Mouse (Mus musculus): Measurements from ENCODE around the gene Boll. TPM values are rescaled to one million over a fixed set of nuclear protein-coding genes. Genes with fewer than 3 reads are reported as not detected.
A peak's percentile ranks its signal among the peaks of the same experiment; 100 is the strongest.
"Not testable (repeated sequence)": the region's sequence is repeated elsewhere in the genome, so short reads cannot be mapped to it uniquely, and the experiment has no call there.

Gene Boll
- not detected for total RNA-seq (2021)
- long read RNA-seq, experiment 1, result 0 reads
- long read RNA-seq, experiment 2, result 0 reads

DNA sequence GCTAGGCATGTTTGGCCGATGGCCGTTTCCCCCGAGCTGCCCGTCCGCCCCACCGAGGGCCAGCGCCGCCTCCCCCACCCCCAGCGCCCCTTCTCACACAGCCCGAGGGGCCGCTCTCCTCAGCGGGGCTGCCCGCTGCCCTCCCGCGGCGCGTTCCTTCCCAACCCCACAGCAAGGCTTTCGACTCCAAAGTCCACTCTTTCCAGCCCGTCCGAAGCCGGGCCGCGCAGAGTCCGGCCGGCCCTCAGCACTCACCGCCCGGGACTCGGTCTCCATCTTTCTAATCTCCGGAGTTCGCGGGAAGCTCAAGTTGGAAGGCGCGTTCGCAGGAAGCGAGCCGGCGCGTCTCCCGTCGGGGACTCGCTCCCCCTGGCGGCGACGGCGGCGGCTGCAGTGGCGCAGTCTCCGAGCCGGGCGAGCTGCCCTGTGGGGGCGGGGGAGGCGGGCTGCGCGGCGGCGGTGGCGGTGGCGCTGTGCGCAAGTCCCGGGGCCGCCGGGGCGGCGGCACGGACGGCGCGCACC lies at the start of gene Boll:
Gene Boll (minus strand): TSS at position 426 of the 522 bp plus-strand sequence.
- peak; percentile 31 to 47 for DNase-seq (ENCODE audit: low spot score in 2 of 2)
- intact Hi-C loops (cut with DNase I), result no loop called here

DNA sequence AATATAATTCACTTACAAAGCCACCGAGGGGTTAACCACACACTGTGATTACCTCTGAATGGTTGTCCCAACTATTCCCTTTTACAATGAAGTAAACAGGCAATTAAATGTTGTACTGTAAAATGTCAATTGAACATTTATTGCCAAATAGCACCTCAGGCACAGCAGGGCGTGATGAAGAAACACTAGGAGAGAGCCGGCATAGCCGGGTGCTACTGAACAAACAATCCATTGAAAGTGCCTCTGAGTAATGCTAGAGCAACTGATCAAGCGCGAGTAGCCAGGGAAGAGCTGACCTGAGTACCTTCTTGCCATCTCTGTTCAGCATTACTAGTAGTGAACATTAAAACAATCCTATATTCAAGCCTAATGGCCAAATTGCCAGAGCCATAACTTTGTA lies 49.3 kb upstream of the Boll start:
- no peak for DNase-seq (ENCODE audit: low spot score in 2 of 2)
- intact Hi-C loops (cut with DNase I), result no loop called here

DNA sequence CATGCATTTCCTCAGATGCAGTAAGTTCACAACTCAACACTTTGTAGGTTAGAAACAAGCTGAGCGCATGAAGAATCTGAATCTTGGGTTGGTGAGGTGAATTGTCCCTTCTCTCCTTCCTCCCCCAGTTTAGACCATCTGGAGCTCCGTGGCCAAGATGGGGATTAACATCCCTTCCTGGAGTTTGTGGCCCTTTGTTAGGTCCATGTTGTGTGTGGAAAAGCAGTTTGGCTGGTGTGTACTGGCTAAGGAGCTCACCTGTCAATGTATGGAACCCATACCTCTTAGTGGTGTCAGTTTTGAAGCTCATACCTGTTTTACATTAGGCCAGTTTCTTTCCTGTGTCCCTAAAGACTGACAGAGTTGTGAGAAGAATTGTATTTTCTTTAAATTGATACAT lies 47.8 kb upstream of the Boll start:
- intact Hi-C loops (cut with DNase I), result no loop called here

DNA sequence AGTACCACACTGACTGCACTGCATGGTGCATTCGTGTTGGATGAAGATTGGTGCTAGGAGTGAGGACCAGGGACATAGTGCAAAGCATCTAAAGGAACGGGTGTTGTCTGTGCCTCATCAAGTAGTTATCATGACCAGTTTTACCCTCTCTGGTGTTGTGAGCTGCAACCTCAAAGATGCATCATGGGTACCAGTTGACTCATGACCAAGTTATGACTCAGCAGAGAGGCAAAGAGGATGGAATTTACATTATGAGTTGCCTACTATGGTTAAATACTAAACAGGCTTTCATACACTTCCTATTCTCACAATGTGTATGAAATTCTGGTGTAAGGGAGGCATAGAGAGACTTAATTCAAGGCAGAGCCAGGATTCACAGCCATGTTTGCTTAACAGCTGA lies 47.4 kb upstream of the Boll start:
- intact Hi-C loops (cut with DNase I), result no loop called here
- no peak for DNase-seq (ENCODE audit: low spot score in 2 of 2)

More for the DNA sequence above, 47.8 kb upstream of the Boll start:
- DNase-seq (ENCODE audit: low spot score in 2 of 2), result no peak

DNA sequence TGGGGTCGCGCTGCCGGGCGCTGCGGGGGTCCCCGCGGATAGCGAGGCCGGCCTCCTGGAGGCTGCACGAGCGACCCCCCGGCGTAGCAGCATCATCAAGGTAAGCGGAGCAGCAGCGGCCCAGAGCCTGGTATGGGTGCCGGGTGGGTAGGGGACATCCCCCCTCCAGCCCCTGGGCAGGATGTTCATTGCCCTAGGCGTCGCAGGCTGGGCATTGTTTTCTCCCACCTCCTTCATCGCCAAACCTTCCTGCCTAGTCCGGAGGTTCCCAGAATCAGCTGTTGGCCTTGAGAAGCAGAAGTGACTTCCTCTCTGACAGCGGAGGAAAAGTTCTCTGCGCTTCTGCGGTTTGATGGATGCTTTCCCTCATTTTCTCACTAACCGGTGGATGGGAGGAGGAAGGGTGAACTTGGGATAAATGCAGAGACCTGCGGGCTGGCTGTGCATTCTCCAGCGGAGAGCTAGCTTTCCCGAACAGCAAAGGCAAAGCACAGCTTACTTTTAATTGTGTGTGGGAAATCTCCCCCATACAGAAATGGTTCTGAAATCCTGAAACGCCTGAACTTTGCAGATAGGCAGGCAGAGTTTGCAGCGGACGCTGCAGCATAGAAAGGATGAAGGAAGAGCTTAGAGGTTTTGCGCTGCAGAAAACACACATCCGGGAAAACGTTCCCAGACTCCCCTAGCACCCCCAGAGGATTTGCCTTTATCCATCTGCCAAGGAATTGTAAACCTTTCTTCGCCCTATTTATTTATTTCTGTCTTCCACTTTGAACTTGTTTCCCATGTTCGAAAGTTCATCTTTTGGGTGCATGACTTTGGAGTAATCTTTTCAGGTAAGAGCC lies 43.5 kb upstream of the Boll start:
- intact Hi-C loops (cut with DNase I), result loop anchor here (5.0 kb wide), 1 partner anchor 116 kb away; no protein-coding TSS in a partner anchor
- DNase-seq (ENCODE audit: low spot score in 2 of 2), result peak in 1 of 2 experiments; percentile 18

DNA sequence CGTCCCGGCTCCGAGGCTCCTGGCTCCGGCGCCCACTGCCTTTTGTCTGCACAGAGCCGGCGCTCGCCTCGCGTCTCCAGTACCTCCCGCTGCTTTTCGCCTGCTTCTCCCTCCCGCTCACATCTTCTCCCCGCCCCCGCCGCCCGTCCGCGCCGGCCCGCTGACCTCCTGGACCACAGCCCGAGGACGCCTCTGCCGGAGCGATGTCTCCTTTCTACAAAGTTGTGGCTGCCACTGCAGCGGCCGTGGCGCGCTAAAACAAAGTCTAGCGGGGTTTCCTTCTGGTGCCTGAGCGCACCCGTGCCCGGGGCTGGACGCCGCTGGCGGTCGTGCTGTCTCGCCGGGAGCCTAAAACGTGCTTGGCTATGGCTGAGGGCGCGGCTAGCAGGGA lies 42.7 kb upstream of the Boll start:
- peak in 1 of 2 experiments; percentile 49 for DNase-seq (ENCODE audit: low spot score in 2 of 2)
- intact Hi-C loops (cut with DNase I), result loop anchor here (5.0 kb wide), 1 partner anchor 116 kb away; no protein-coding TSS in a partner anchor

DNA sequence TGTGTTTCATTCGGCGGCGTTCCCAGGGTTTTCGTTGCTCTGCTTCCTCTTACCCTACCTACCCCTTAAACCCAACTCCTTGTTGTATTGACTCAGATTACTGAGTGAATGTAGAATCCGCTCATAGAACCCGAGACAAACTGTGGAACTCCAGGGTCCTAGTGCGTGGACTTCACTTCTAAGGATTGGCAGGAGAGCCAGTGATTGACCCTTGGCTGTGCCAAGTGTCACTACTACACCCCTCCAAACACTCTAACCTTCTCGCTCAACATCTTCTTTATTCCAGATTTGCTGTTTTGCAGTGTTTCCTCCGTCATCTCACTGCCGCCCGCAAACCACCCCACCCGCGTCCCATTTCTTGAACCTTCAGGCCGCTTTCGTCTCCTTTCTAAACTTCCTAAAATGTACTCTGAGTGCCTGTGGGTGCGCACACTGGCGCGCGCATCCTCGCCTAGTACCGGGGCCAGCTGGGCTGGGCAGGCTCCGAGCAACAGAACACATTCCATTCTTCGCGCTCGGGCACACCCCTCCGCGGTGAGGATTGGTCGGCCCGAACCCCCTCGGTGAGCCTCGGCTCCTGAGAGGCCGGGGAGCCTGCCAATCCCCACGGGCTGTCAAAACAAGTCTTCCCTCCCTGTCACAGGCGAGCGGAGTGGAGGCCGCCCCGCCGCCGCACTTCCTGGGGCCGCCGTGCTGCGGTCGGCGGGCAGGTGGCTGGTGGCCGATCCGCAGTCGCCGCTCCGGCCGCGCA lies 42.2 kb upstream of the Boll start, which contains the start of gene Plcl1:
Gene Plcl1 (plus strand): TSS at position 650 of the 751 bp plus-strand sequence.
- DNase-seq (ENCODE audit: low spot score in 2 of 2), result peak; percentile 98
- intact Hi-C loops (cut with DNase I), result loop anchor here (1.0 to 5.0 kb wide), 3 partner anchors 117 to 469 kb away; no protein-coding TSS in a partner anchor

DNA sequence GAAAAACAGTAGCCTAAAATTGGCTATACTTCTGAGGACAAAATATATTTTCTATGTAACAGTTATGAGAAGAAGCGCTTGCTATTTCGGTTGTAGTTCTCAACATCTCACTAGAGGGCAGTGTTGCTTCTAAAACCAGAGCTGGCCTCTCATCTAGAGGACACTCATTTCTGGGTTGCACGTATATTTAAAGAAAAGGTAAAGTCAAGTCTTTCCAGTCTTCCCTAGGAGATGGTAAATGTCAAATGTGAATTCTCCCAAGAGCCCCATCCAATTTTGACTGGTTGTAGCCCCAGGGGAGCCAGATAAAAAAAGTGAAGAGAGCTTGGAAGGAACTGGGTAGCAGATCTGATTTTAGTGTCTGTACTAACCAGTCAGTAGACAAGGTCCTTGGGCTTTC lies 41.2 kb upstream of the Boll start:
- intact Hi-C loops (cut with DNase I), result loop anchor here (1.0 to 2.0 kb wide), 2 partner anchors 332 to 470 kb away; no protein-coding TSS in a partner anchor
- peak; percentile 84 to 86 for DNase-seq (ENCODE audit: low spot score in 2 of 2)

DNA sequence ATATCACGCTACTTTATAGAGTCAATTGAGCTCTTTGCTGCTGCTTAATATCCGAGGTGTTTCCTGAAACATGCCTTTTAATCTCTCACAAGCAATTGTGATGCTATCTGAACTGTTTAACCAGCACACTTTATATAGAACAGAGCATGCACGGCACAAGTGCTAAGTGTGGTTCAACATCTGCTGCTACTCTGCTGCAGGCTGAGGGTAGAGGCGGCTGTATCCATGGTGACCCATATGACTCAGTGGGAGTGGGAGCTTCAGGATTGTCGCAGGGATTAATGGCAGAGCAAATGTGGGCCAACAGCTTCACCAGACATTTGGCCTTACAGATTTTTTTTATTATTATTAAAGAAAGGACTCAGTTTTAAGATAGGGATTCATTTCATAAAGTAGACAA lies 36.6 kb upstream of the Boll start:
- DNase-seq (ENCODE audit: low spot score in 2 of 2), result peak; percentile 45 to 60
- intact Hi-C loops (cut with DNase I), result no loop called here

DNA sequence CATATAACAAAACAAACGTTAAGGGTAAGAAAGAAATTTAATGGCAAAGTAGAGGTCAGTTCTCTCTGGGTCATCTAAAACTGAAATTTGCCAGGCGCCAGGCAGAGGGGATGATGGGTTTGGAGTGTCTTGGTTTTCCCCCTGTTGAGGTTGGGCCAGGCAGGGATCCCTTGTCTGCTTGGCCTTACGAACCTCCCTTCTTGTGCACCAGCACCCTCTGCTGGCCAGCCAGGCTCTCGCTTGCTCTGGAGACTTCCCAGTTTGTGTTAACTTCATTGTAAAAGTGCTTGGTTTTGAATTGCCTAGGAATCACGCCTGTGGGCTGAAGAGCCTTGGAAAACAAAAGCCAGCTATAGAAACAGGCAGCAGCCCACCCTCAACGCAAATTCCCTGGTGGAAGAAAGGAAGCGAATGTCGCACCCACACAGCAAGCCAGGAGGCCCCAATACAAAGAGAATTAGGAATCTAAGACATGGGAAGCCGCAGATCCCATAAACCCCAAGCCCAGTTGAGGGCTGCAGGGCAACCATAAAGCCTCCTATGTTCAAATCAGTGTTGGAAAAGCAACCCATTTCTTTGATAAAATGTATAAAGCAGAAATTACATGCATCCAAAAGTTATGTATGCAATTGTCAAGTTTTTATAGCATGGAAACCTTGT lies 20.0 kb upstream of the Boll start:
- DNase-seq (ENCODE audit: low spot score in 2 of 2), result peak; percentile 73 to 83
- intact Hi-C loops (cut with DNase I), result loop anchor here (2.0 to 5.0 kb wide), 2 partner anchors 81 to 144 kb away; no protein-coding TSS in a partner anchor

DNA sequence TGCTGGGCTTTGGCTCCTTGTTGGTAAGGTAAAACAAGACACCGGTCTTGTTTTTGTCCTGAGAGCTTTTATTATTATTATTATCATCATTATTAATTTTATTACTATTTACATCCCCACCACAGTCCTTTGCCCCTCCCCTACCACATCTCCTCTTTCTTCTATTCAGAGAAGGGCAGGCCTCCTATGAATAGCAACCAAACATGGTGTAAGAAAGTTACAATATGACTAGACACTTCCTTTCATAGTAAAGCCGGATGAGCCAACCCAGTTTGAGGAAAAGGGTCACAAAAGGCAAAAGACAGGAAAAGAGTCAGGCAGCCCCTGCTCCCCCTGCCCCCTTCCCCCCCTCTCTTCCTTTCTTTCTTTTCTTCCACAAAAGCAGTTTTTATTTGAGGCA lies 17.3 kb upstream of the Boll start:
- intact Hi-C loops (cut with DNase I), result loop anchor here (5.0 kb wide), 1 partner anchor 78 kb away; no protein-coding TSS in a partner anchor
- DNase-seq (ENCODE audit: low spot score in 2 of 2), result no peak

DNA sequence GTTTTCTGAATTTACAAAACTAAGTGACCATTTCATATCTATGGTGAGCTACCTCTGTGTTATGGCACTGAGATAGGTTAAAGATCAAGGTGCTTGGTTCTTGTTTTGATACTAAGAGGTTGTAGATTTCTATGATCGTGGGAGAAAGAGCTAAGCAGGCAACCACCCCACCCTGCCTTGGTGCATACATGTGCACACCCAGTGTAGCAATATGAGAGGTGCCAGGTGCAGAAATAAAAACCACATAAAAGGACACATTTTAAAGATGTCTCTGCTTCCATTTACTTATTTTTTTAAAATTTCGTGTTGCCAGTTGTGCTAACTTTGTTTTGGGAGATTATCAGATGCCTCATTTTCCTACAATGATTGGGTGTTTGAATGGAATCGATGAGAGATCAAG lies 9.4 kb upstream of the Boll start:
- no peak for DNase-seq (ENCODE audit: low spot score in 2 of 2)
- intact Hi-C loops (cut with DNase I), result no loop called here

DNA sequence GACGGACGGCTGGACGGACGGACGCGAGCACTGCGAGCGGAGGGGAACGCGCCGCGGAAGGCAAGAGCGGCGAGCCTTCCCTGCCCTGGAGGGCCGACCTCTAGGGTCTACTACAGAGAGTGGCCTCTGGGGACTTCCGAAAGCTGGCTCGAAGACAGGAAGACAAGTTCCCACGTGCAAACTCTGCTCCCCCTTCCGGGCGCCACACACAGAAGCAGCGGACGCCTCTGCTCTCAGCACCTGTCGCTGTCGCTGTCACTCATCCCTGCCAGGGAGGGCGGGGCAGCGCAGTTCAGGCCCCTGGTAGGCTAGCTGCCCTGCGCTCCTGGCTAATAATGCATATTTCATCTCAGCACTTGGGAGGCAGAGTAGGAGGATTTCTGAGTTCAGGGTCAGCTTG lies 317 bp upstream of the Boll start:
- intact Hi-C loops (cut with DNase I), result no loop called here
- peak in 1 of 2 experiments; percentile 5 for DNase-seq (ENCODE audit: low spot score in 2 of 2)

DNA sequence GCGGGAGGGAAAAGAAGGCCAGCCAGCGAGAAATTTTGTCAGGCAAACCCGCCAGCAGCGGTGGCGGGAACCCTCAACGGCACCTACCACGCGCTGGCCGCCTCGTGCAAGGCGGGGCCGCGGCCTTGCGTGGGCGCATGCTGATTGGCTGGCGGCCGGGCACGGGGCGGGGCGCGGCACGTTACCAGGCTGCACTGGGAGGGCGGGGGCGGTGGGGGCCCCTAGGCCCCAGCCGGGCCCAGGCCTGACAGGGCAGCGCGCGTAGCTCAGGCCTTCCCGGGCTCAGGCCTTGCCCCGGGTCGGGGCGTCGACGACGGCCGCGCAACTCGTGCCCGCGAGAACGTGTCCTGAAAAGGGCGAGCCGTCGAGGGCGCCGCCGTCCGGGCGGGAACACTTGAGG lies 635 bp downstream of the Boll start:
- intact Hi-C loops (cut with DNase I), result no loop called here
- no peak for DNase-seq (ENCODE audit: low spot score in 2 of 2)

DNA sequence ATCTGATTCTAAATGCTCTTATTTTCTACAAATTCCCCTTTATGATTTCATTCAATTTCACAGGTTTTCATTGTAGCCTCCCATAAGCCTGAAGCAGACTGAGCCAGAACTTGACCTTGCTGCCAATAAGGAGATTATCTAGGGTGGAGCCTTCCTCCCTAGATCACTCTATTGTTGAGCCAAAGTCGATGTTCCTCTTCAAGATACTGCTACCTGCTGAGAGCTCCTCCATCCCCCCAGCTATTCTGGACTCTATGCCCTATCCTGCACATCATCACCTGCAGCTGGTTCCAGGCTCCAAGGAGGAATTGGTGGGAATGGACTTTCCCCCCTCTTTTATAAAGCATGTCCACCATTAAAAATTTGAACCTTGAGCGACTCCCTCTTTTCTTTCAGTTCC lies 11.4 kb downstream of the Boll start:
- DNase-seq (ENCODE audit: low spot score in 2 of 2); intact Hi-C loops (cut with DNase I): not testable (repeated sequence)

DNA sequence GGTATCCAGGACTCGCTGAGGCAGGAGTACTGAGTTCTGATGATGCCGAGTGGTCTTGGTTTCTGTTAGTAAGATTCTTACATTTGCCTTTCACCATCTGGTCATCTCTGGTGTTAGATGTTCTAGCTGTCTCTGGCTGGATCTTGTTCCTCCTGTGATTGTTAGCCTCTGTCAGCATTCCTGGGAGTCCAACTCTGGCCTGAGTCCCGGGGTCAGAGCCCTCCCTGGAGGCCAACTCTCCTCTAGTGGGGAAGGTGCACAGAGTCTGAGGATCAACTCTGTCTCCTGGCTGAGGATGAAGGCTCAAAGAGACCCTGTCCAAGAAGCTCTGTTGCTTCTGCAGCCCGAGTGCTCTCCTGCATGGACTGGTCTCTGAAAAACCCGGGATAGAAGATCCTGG lies 37.8 kb downstream of the Boll start:
- intact Hi-C loops (cut with DNase I); DNase-seq (ENCODE audit: low spot score in 2 of 2): not testable (repeated sequence)

DNA sequence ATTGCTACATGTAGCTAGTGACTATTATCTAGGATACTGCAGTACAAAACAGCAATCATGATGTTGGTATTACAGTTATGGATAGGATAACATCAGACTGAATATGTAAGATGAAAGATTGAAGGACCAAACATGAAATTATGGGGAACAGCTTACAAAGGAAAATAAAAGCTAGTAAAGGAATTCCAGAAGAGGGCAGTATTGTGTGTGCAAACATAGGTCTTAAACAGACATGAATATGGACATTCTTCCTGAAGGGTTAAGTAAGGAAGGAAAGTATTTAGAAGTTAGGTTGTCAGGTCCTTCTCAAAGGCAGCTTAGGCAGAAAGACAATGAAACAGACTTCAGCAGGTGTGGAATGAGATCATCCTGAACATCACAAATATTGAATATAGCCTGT lies 62.2 kb downstream of the Boll start:
- DNase-seq (ENCODE audit: low spot score in 2 of 2), result peak in 1 of 2 experiments; percentile 26
- intact Hi-C loops (cut with DNase I), result loop anchor here (5.0 kb wide), 2 partner anchors 81 to 571 kb away; no protein-coding TSS in a partner anchor

DNA sequence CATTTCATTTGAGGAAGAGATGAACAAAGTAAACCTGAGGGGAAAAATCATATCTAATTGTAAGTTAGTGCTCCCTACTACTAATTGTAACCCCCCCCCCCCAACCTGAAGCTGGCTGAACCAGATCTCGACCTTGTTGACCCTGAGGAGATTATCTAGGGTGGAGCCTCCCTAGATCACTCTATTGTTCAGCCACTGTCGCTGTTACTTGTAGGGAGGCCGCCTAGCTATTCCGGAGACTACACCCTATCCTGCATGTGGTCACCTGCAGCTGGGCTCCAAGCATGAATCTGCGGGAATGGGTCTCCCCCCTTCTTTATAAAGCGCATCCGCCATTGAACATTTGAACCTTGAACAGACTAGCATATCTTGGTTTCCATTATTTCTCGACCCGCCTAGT lies 84.2 kb downstream of the Boll start:
- no peak for DNase-seq (ENCODE audit: low spot score in 2 of 2)
- intact Hi-C loops (cut with DNase I), result no loop called here

DNA sequence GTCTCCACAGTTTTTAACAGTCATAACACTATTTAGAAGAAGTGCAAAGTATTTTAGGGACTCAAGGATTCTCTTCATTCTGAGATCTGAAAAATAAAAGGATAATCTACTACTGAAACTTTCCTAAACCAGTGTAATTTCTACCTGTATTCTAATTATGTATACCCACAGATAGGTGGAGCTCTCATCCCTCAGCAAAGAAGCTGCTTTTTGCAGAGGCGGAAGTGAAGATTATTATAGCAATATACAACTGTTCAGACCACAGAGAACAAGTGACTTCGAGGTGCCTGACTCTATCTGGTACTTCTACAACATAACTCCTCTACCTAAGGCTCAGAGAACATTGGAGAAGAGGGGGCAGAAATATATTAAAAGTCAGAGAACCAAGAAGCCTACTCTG lies 97.8 kb downstream of the Boll start:
- DNase-seq (ENCODE audit: low spot score in 2 of 2), result no peak
- intact Hi-C loops (cut with DNase I), result no loop called here

Data from left cerebral cortex, postnatal 14 days (tissue).